Mouse (Mus musculus): ENCODE results near the gene Cdhr2. TPM values are rescaled to one million over a fixed set of nuclear protein-coding genes. Genes with fewer than 3 reads are reported as not detected.
A peak's percentile ranks its signal among the peaks of the same experiment; 100 is the strongest.

The Cdhr2 gene
- polyA plus RNA-seq, 1 experiment from 2014 or later: 10.0 TPM

- TF ChIP-seq CTCF (IDR thresholded peaks at IDR 0.05; ENCODE audit: low read depth): no peak
- no peaks in the 10 kb centered on the region for H3K4me1 ChIP-seq (replicated peaks; ENCODE audit: insufficient read depth, low read length)
- H3K27me3 ChIP-seq (ENCODE audit: insufficient read depth, low read length): no peaks in the 10 kb centered on the region
- WGBS: 41% methylated on average over 11 of the region's 11 CpGs
- peak; percentile 44 for DNase-seq (ENCODE audit: low spot score)
- peak; percentile 68 for ATAC-seq (replicated peaks; ENCODE audit: low FRiP score, low read depth)
- H3K4me2 ChIP-seq (ENCODE audit: low read length): no peak overlapping the region
- no peaks in the 10 kb centered on the region for H3K9me3 ChIP-seq (replicated peaks; ENCODE audit: low read length)
- peak overlapping the region; percentile 60; the same call in 1 of the 2 replicates for H3K27ac ChIP-seq
- peaks cover 18% of the 10 kb centered on the region; the same call in 1 of the 2 replicates for H3K36me3 ChIP-seq (ENCODE audit: insufficient read depth, low read length)
- no peak overlapping the region for H3K9ac ChIP-seq (ENCODE audit: low read depth, low read length)
- no peak overlapping the region for H3K4me3 ChIP-seq (replicated peaks; ENCODE audit: low read depth, low read length)
Measured at GRCm38 (mm10) chr13:54675895-54676590, 25.2 kb upstream of the Cdhr2 start.

GRCm38 (mm10) chr13:54678263-54678662 lies 23.0 kb upstream of the Cdhr2 start:
- Histone ChIP-seq H3K27ac (no peak overlapping the region), H3K27me3 (ENCODE audit: insufficient read depth, low read length) (no peaks in the 10 kb centered on the region), H3K4me2 (ENCODE audit: low read length) (no peak overlapping the region), H3K4me1 (replicated peaks; ENCODE audit: insufficient read depth, low read length) (no peaks in the 10 kb centered on the region), H3K9me3 (replicated peaks; ENCODE audit: low read length) (no peaks in the 10 kb centered on the region), H3K36me3 (ENCODE audit: insufficient read depth, low read length) (peaks cover 40% of the 10 kb centered on the region), H3K9ac (ENCODE audit: low read depth, low read length) (no peak overlapping the region), H3K4me3 (replicated peaks; ENCODE audit: low read depth, low read length) (no peak overlapping the region)
- ATAC-seq (replicated peaks; ENCODE audit: low FRiP score, low read depth) (no peak), DNase-seq (ENCODE audit: low spot score) (no peak)
- no peak for TF ChIP-seq CTCF (IDR thresholded peaks at IDR 0.05; ENCODE audit: low read depth)
- 46% methylated on average over 4 of the region's 4 CpGs for WGBS

GRCm38 (mm10) chr13:54680184-54680853 lies 20.9 kb upstream of the Cdhr2 start:
- no peak for ATAC-seq (replicated peaks; ENCODE audit: low FRiP score, low read depth)
- DNase-seq (ENCODE audit: low spot score): no peak
- whole genome bisulfite sequencing: 79% methylated on average over 17 of the region's 17 CpGs
- Histone ChIP-seq H3K4me3 (replicated peaks; ENCODE audit: low read depth, low read length) (no peak overlapping the region), H3K27me3 (ENCODE audit: insufficient read depth, low read length) (no peaks in the 10 kb centered on the region), H3K9me3 (replicated peaks; ENCODE audit: low read length) (no peaks in the 10 kb centered on the region), H3K36me3 (ENCODE audit: insufficient read depth, low read length) (peaks cover 44% of the 10 kb centered on the region), H3K4me2 (ENCODE audit: low read length) (no peak overlapping the region), H3K4me1 (replicated peaks; ENCODE audit: insufficient read depth, low read length) (peaks cover 10% of the 10 kb centered on the region), H3K9ac (ENCODE audit: low read depth, low read length) (no peak overlapping the region), H3K27ac (no peak overlapping the region)
- no peak for TF ChIP-seq CTCF (IDR thresholded peaks at IDR 0.05; ENCODE audit: low read depth)

DNA sequence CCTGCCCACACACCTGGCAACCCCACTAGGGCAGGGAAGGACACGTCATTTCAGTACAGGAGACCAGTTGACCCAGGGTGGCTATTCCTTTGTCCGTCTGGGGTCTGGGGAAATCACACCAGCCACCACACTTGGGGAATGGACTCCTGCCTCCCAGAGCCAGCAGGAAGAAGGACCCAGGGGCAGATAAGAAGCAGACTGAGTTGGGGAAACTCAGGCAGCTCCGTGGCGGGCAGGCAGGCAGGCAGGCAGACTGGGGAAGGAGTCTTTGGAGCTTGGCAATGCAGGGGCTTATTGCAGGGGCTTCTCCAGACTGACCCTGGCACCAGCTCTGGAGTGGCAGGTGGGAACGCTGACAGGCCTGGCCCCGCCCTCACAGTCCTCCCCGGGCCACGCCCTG lies 20.0 kb upstream of the Cdhr2 start:
- H3K27ac ChIP-seq: no peak overlapping the region
- ATAC-seq (replicated peaks; ENCODE audit: low FRiP score, low read depth) (no peak), DNase-seq (ENCODE audit: low spot score) (no peak)
- H3K9me3 ChIP-seq (replicated peaks; ENCODE audit: low read length): no peaks in the 10 kb centered on the region
- 85% methylated on average over 6 of the region's 8 CpGs for WGBS
- H3K9ac ChIP-seq (ENCODE audit: low read depth, low read length): no peak overlapping the region
- TF ChIP-seq CTCF (IDR thresholded peaks at IDR 0.05; ENCODE audit: low read depth): no peak
- peaks cover 44% of the 10 kb centered on the region for H3K36me3 ChIP-seq (ENCODE audit: insufficient read depth, low read length)
- H3K27me3 ChIP-seq (ENCODE audit: insufficient read depth, low read length): no peaks in the 10 kb centered on the region
- H3K4me1 ChIP-seq (replicated peaks; ENCODE audit: insufficient read depth, low read length): peaks cover 20% of the 10 kb centered on the region
- H3K4me3 ChIP-seq (replicated peaks; ENCODE audit: low read depth, low read length): no peak overlapping the region
- H3K4me2 ChIP-seq (ENCODE audit: low read length): no peak overlapping the region

DNA sequence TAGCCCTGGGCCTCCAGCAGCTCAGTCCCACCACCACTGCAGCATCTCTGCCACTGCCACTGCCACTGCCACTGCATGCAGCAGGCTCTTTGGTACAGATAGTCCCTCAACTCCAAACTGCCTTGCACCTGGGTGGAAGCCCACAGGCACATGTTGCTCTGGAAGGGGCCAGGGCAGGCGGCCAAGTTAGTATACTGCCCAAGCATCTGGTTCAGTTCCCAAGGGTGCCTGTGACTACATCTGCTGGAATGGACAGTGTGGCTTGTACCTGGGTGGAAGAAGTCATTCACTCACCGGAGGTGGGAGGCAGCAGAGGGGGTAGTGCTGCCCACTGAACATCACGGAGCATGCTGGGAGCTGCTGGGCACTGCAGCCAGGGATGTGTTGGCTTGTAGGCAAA lies 18.0 kb upstream of the Cdhr2 start:
- no peak overlapping the region for H3K9ac ChIP-seq (ENCODE audit: low read depth, low read length)
- TF ChIP-seq CTCF (IDR thresholded peaks at IDR 0.05; ENCODE audit: low read depth): no peak
- no peak overlapping the region for H3K4me2 ChIP-seq (ENCODE audit: low read length)
- no peak overlapping the region for H3K4me3 ChIP-seq (replicated peaks; ENCODE audit: low read depth, low read length)
- ATAC-seq (replicated peaks; ENCODE audit: low FRiP score, low read depth) (no peak), DNase-seq (ENCODE audit: low spot score) (no peak)
- WGBS: 88% methylated on average over 3 of the region's 3 CpGs
- H3K9me3 ChIP-seq (replicated peaks; ENCODE audit: low read length): no peaks in the 10 kb centered on the region
- H3K4me1 ChIP-seq (replicated peaks; ENCODE audit: insufficient read depth, low read length): peaks cover 20% of the 10 kb centered on the region
- no peaks in the 10 kb centered on the region for H3K27me3 ChIP-seq (ENCODE audit: insufficient read depth, low read length)
- peaks cover 44% of the 10 kb centered on the region for H3K36me3 ChIP-seq (ENCODE audit: insufficient read depth, low read length)
- no peak overlapping the region for H3K27ac ChIP-seq

GRCm38 (mm10) chr13:54684140-54684896 lies 16.9 kb upstream of the Cdhr2 start:
- no peak for TF ChIP-seq CTCF (IDR thresholded peaks at IDR 0.05; ENCODE audit: low read depth)
- Histone ChIP-seq H3K36me3 (ENCODE audit: insufficient read depth, low read length) (peaks cover 38% of the 10 kb centered on the region), H3K4me3 (replicated peaks; ENCODE audit: low read depth, low read length) (no peak overlapping the region), H3K9ac (ENCODE audit: low read depth, low read length) (no peak overlapping the region), H3K9me3 (replicated peaks; ENCODE audit: low read length) (no peaks in the 10 kb centered on the region), H3K4me2 (ENCODE audit: low read length) (peak overlapping the region; percentile 11; the same call in 1 of the 2 replicates), H3K4me1 (replicated peaks; ENCODE audit: insufficient read depth, low read length) (peaks cover 20% of the 10 kb centered on the region), H3K27ac (peak overlapping the region; percentile 2; the same call in 1 of the 2 replicates), H3K27me3 (ENCODE audit: insufficient read depth, low read length) (no peaks in the 10 kb centered on the region)
- ATAC-seq (replicated peaks; ENCODE audit: low FRiP score, low read depth) (no peak), DNase-seq (ENCODE audit: low spot score) (no peak)
- 53% methylated on average over 3 of the region's 3 CpGs for WGBS

All from kidney, postnatal 0 days (tissue).